28 mouse cellular contexts compared by ENCODE assay signal in genomic region chr4:120134223-120134622, GRCm38 (mm10). TPM values are rescaled to one million over a fixed set of nuclear protein-coding genes. Genes with fewer than 3 reads are reported as not detected.
A peak's percentile ranks its signal among the peaks of the same experiment; 100 is the strongest.
DNase-seq lines count a peak whose midpoint lies in the region; ATAC-seq and TF ChIP-seq lines count a peak whose summit lies in the region.
"Had no signal": no experiment of that assay in that cellular context is flagged by ENCODE, and none has a peak within 500 bp of the region (broad histone marks: within the 10 kb centered on the region; RNA-seq: fewer than 3 reads in every experiment).

No protein-coding gene starts in this region.

- no peak for ATAC-seq in forebrain, embryonic 16.5 days
- no peak for ATAC-seq in inflammation-experienced regulatory T-cells, adult 6 months
- ATAC-seq: activated CD4-positive, CD25-positive, alpha-beta regulatory T cell, adult 4 months; CD4-positive, CD25-positive, alpha-beta regulatory T cell, adult 4 months; forebrain, embryonic 13.5 days; forebrain, postnatal 0 days; hindbrain, embryonic 16.5 days; intestine, embryonic 16.5 days had no signal

- no peak overlapping the region for H3K9ac ChIP-seq in forebrain, embryonic 16.5 days (replicated peaks; ENCODE audit: low read depth, low read length)
- H3K9ac ChIP-seq: embryonic facial prominence, embryonic 13.5 days; forebrain, embryonic 13.5 days; forebrain, postnatal 0 days; heart, embryonic 13.5 days; hindbrain, embryonic 13.5 days had no signal

- no peak overlapping the region for H3K4me2 ChIP-seq in forebrain, embryonic 16.5 days (ENCODE audit: low read length)
- H3K4me2 ChIP-seq: embryonic facial prominence, embryonic 13.5 days; forebrain, embryonic 13.5 days; heart, embryonic 13.5 days; hindbrain, embryonic 13.5 days had no signal

- no peaks in the 10 kb centered on the region for H3K36me3 ChIP-seq in forebrain, embryonic 10.5 days (replicated peaks)
- H3K36me3 ChIP-seq in forebrain, embryonic 16.5 days (ENCODE audit: control insufficient read depth, insufficient read depth), result no peaks in the 10 kb centered on the region
- H3K36me3 ChIP-seq: embryonic facial prominence, embryonic 13.5 days; heart, embryonic 13.5 days had no signal

- no peaks in the 10 kb centered on the region for H3K27me3 ChIP-seq in forebrain, embryonic 10.5 days (ENCODE audit: poor library complexity, severe bottlenecking)
- H3K27me3 ChIP-seq in forebrain, embryonic 16.5 days (replicated peaks; ENCODE audit: control insufficient read depth, insufficient read depth, low read length), result no peaks in the 10 kb centered on the region
- H3K27me3 ChIP-seq: embryonic facial prominence, embryonic 13.5 days; forebrain, embryonic 13.5 days had no signal

- no peaks in the 10 kb centered on the region for H3K9me3 ChIP-seq in forebrain, embryonic 10.5 days
- H3K9me3 ChIP-seq in forebrain, embryonic 16.5 days (ENCODE audit: control insufficient read depth, low read length), result no peaks in the 10 kb centered on the region
- H3K9me3 ChIP-seq: embryonic facial prominence, embryonic 13.5 days; forebrain, embryonic 13.5 days; heart, embryonic 13.5 days; hindbrain, embryonic 13.5 days had no signal

- DNase-seq in forebrain, embryonic 10.5 days (ENCODE audit: extremely low spot score, low spot score), result no peak
- peak; percentile 43 for DNase-seq in left cerebral cortex, postnatal 4 days
- no peak for DNase-seq in left cerebral cortex, adult 2 months (ENCODE audit: extremely low spot score in 1 of 2, low spot score in 2 of 2)
- DNase-seq in brain, adult 2 months (ENCODE audit: low read depth, low spot score), result peak; percentile 48
- DNase-seq: adrenal gland, adult 8-10 months; adrenal gland, postnatal 25 days; cerebellum, adult 9-11 months; forebrain, postnatal 0 days; gastrocnemius, postnatal 14 days; heart, adult 18-20 months; heart, postnatal 14 days; heart, postnatal 4 days; kidney, adult 18-20 months had no signal

- peak overlapping the region; percentile 31; the same call in 1 of the 2 replicates for H3K27ac ChIP-seq in forebrain, embryonic 10.5 days
- H3K27ac ChIP-seq in forebrain, embryonic 16.5 days (ENCODE audit: low read length), result no peak overlapping the region
- no peak overlapping the region for H3K27ac ChIP-seq in left cerebral cortex, adult 2 months
- H3K27ac ChIP-seq: embryonic facial prominence, embryonic 13.5 days; forebrain, embryonic 13.5 days; gastrocnemius, adult 2 months; heart, embryonic 13.5 days; hindbrain, embryonic 13.5 days had no signal

- peaks cover 9% of the 10 kb centered on the region; the same call in 1 of the 2 replicates for H3K4me1 ChIP-seq in forebrain, embryonic 10.5 days
- no peaks in the 10 kb centered on the region for H3K4me1 ChIP-seq in forebrain, embryonic 16.5 days (replicated peaks; ENCODE audit: control insufficient read depth, insufficient read depth, low read length)

- intact Hi-C loops in left cerebral cortex, postnatal 4 days (cut with DNase I), result loop anchor here (10.0 kb wide), 1 partner anchor 241 kb away; no protein-coding TSS in a partner anchor
- intact Hi-C loops in left cerebral cortex, adult 2 months (cut with DNase I), result no loop called here

- no peak for TF ChIP-seq CTCF in left cerebral cortex, adult 2 months (IDR thresholded peaks at IDR 0.05)

- no peak overlapping the region for H3K4me3 ChIP-seq in forebrain, embryonic 10.5 days
- H3K4me3 ChIP-seq in forebrain, embryonic 16.5 days (replicated peaks; ENCODE audit: low read length), result no peak overlapping the region
- H3K4me3 ChIP-seq in left cerebral cortex, adult 2 months, result no peak overlapping the region
- H3K4me3 ChIP-seq: embryonic facial prominence, embryonic 13.5 days; erythroblast, embryonic 14.5 days; forebrain, embryonic 13.5 days; gastrocnemius, adult 2 months; heart, embryonic 13.5 days; hindbrain, embryonic 13.5 days had no signal

- 81% methylated on average over 6 of the region's 6 CpGs for WGBS in forebrain, embryonic 10.5 days
- WGBS in forebrain, embryonic 16.5 days, result 83% methylated on average over 6 of the region's 6 CpGs

RNA-seq across cellular contexts. Expression of gene Edn2, which starts 26.8 kb away (rescaled TPM):
- polyA plus RNA-seq in forebrain, embryonic 10.5 days (2016; fragmentation: Nextera tagmentation; extraction: Ambion mirVana), result not detected in 2 replicates
- polyA plus RNA-seq in forebrain, embryonic 16.5 days (2015; fragmentation: Nextera tagmentation; extraction: Ambion mirVana), result 0.38 TPM in 1 of 2 replicates, not detected in the other
- total RNA-seq in left cerebral cortex, postnatal 4 days (2021), result not detected
- total RNA-seq in left cerebral cortex, adult 2 months (2021), result not detected
- polyA plus RNA-seq in inflammation-experienced regulatory T-cells, adult 6 months (2017; shearing (Covaris generic)), result not detected
- total RNA-seq: adrenal gland, adult 8-10 months; adrenal gland, postnatal 25 days; common myeloid progenitor, adult 5-6 weeks; forebrain, postnatal 0 days; gastrocnemius, adult 2 months; gastrocnemius, postnatal 14 days; gastrocnemius, postnatal 4 days; heart, adult 18-20 months; heart, postnatal 14 days; heart, postnatal 4 days had no signal
- polyA plus RNA-seq: activated CD4-positive, CD25-positive, alpha-beta regulatory T cell, adult 4 months; C2C12; CD4-positive, CD25-positive, alpha-beta regulatory T cell, adult 4 months; erythroblast, embryonic 14.5 days; hindbrain, embryonic 16.5 days had no signal

Comparison
In these comparisons a context has a peak if more than half of its experiments do, and no peak if none do; other contexts are left out.
1. DNase-seq: peak in left cerebral cortex, postnatal 4 days (single experiment) and brain, adult 2 months (single experiment); none in forebrain, embryonic 10.5 days (single experiment) and left cerebral cortex, adult 2 months (0 of 2).